Comparison of ENCODE assay signal across 17 mouse cellular contexts in genomic region chr2:26037386-26037785, GRCm38 (mm10). TPM values are rescaled to one million over a fixed set of nuclear protein-coding genes. Genes with fewer than 3 reads are reported as not detected.
DNase-seq lines count a peak whose midpoint lies in the region; ATAC-seq lines count a peak whose summit lies in the region.
"Had no signal": no experiment of that assay in that cellular context is flagged by ENCODE, and none has a peak within 500 bp of the region (broad histone marks: within the 10 kb centered on the region; RNA-seq: fewer than 3 reads in every experiment).

No protein-coding gene starts in this region.

- peak overlapping the region; percentile 58; the same call in 1 of the 2 replicates for H3K9ac ChIP-seq in heart, embryonic 13.5 days
- peak overlapping the region; percentile 57 for H3K9ac ChIP-seq in liver, embryonic 16.5 days (ENCODE audit: low read depth, low read length)
- H3K9ac ChIP-seq: embryonic facial prominence, embryonic 13.5 days; forebrain, embryonic 12.5 days; hindbrain, embryonic 15.5 days; midbrain, embryonic 15.5 days had no signal

- H3K27me3 ChIP-seq in heart, embryonic 13.5 days (replicated peaks): peaks cover 16% of the 10 kb centered on the region
- peaks cover 15% of the 10 kb centered on the region for H3K27me3 ChIP-seq in erythroblast, embryonic 14.5 days (ENCODE audit: control insufficient read depth)
- H3K27me3 ChIP-seq in liver, embryonic 16.5 days (ENCODE audit: control insufficient read depth, insufficient read depth, low read depth, low read length): no peaks in the 10 kb centered on the region; the same call in 1 of the 2 replicates
- H3K27me3 ChIP-seq: hindbrain, embryonic 15.5 days; midbrain, embryonic 15.5 days had no signal

- no peaks in the 10 kb centered on the region for H3K36me3 ChIP-seq in heart, embryonic 13.5 days
- H3K36me3 ChIP-seq in erythroblast, embryonic 14.5 days (ENCODE audit: control insufficient read depth): no peaks in the 10 kb centered on the region
- no peaks in the 10 kb centered on the region for H3K36me3 ChIP-seq in liver, embryonic 16.5 days (ENCODE audit: control insufficient read depth, insufficient read depth)
- H3K36me3 ChIP-seq: embryonic facial prominence, embryonic 13.5 days; forebrain, embryonic 12.5 days; G1E; hindbrain, embryonic 15.5 days; midbrain, embryonic 15.5 days had no signal

- H3K9me3 ChIP-seq in heart, embryonic 13.5 days: no peaks in the 10 kb centered on the region
- H3K9me3 ChIP-seq in erythroblast, embryonic 14.5 days (ENCODE audit: control insufficient read depth, low read length): no peaks in the 10 kb centered on the region
- H3K9me3 ChIP-seq in liver, embryonic 16.5 days (replicated peaks; ENCODE audit: control insufficient read depth, low read length): no peaks in the 10 kb centered on the region
- H3K9me3 ChIP-seq: embryonic facial prominence, embryonic 13.5 days; forebrain, embryonic 12.5 days; G1E; hindbrain, embryonic 15.5 days; midbrain, embryonic 15.5 days had no signal

- peaks cover 34% of the 10 kb centered on the region for H3K4me1 ChIP-seq in heart, embryonic 13.5 days
- H3K4me1 ChIP-seq in erythroblast, embryonic 14.5 days (ENCODE audit: control insufficient read depth): peaks cover 93% of the 10 kb centered on the region
- H3K4me1 ChIP-seq in liver, embryonic 16.5 days (ENCODE audit: control insufficient read depth, low read depth, low read length): peaks cover 41% of the 10 kb centered on the region
- H3K4me1 ChIP-seq: embryonic facial prominence, embryonic 13.5 days; forebrain, embryonic 12.5 days had no signal

- no peak for DNase-seq in heart, adult 8-10 months (ENCODE audit: low spot score)
- peak; percentile 47 for DNase-seq in heart, postnatal 4 days
- DNase-seq in thymus, postnatal 14 days: no peak
- no peak for DNase-seq in thymus, postnatal 36 days
- DNase-seq: cerebellum, postnatal 36 days; layer of hippocampus, adult 9-11 months; lung, postnatal 4 days had no signal

- no peak overlapping the region for H3K4me3 ChIP-seq in heart, embryonic 13.5 days
- H3K4me3 ChIP-seq in erythroblast, embryonic 14.5 days (replicated peaks): peak overlapping the region; percentile 37
- H3K4me3 ChIP-seq in liver, embryonic 16.5 days (ENCODE audit: low read depth, low read length): no peak overlapping the region
- H3K4me3 ChIP-seq: embryonic facial prominence, embryonic 13.5 days; forebrain, embryonic 12.5 days; hindbrain, embryonic 15.5 days; midbrain, embryonic 15.5 days had no signal

- 9% methylated on average over 6 of the region's 6 CpGs for WGBS in heart, embryonic 13.5 days
- 11% methylated on average over 6 of the region's 6 CpGs for WGBS in liver, embryonic 16.5 days (ENCODE audit: insufficient replicate concordance)

- peak overlapping the region; percentile 65 for H3K27ac ChIP-seq in heart, embryonic 13.5 days (replicated peaks)
- peak overlapping the region; percentile 75 for H3K27ac ChIP-seq in liver, embryonic 16.5 days (ENCODE audit: low read length)
- H3K27ac ChIP-seq: embryonic facial prominence, embryonic 13.5 days; forebrain, embryonic 12.5 days; hindbrain, embryonic 15.5 days; kidney, postnatal 0 days; midbrain, embryonic 15.5 days had no signal

- ATAC-seq in heart, embryonic 13.5 days (ENCODE audit: extremely low read depth, insufficient number of reproducible peaks, low FRiP score, low TSS enrichment): peak; percentile 27; the same call in 1 of the 2 replicates
- peak; percentile 88 for ATAC-seq in liver, embryonic 16.5 days (ENCODE audit: low read depth)
- ATAC-seq: intestine, postnatal 0 days; midbrain, embryonic 15.5 days had no signal

- H3K4me2 ChIP-seq in heart, embryonic 13.5 days: 0 out of 2 replicates have a peak overlapping the region, but pooled peaks have one; percentile 0
- peak overlapping the region; percentile 35 for H3K4me2 ChIP-seq in liver, embryonic 16.5 days (ENCODE audit: low read depth, low read length)
- H3K4me2 ChIP-seq: embryonic facial prominence, embryonic 13.5 days; forebrain, embryonic 12.5 days; hindbrain, embryonic 15.5 days; midbrain, embryonic 15.5 days had no signal

RNA-seq across cellular contexts. Expression of gene Ubac1, which starts 15.8 kb away (rescaled TPM):
- 97.0 and 111 TPM in 2 replicates for polyA plus RNA-seq in heart, embryonic 13.5 days (2015; fragmentation: Nextera tagmentation; extraction: Ambion mirVana)
- total RNA-seq in heart, adult 8-10 months (2022): 10 to 100 TPM; 80.7 to 88.9 (median 87.8) TPM
- polyA plus RNA-seq in erythroblast, embryonic 14.5 days (2012): 155 and 250 TPM in 2 replicates
- total RNA-seq in heart, postnatal 4 days (2021): 10 to 100 TPM; 60.3 to 62.4 TPM
- polyA plus RNA-seq in liver, embryonic 16.5 days (2015; fragmentation: Nextera tagmentation; extraction: Ambion mirVana): 392 and 410 TPM in 2 replicates

RNA-seq across cellular contexts. Expression of gene Camsap1, which starts 54.3 kb away (rescaled TPM):
- polyA plus RNA-seq in heart, embryonic 13.5 days (2015; fragmentation: Nextera tagmentation; extraction: Ambion mirVana): 6.6 and 11.6 TPM in 2 replicates
- total RNA-seq in heart, adult 8-10 months (2022): 10 to 100 TPM; 32.6 to 42.3 (median 39.6) TPM
- 0.53 and 0.75 TPM in 2 replicates for polyA plus RNA-seq in erythroblast, embryonic 14.5 days (2012)
- 10 to 100 TPM; 30.1 to 33.3 TPM for total RNA-seq in heart, postnatal 4 days (2021)
- polyA plus RNA-seq in liver, embryonic 16.5 days (2015; fragmentation: Nextera tagmentation; extraction: Ambion mirVana): 1.8 and 2.3 TPM in 2 replicates
